Mouse (Mus musculus): ENCODE data around the gene Irgc1. TPM values are rescaled to one million over a fixed set of nuclear protein-coding genes. Genes with fewer than 3 reads are reported as not detected.
A peak's percentile ranks its signal among the peaks of the same experiment; 100 is the strongest.

Irgc1 gene
- polyA plus RNA-seq, 1 experiment from 2014 or later, result not detected

- 65% methylated on average over 8 of the region's 8 CpGs for WGBS
- Histone ChIP-seq H3K36me3 (ENCODE audit: control insufficient read depth, insufficient read depth, low read length) (no peaks in the 10 kb centered on the region), H3K4me2 (no peak overlapping the region), H3K9me3 (ENCODE audit: control insufficient read depth, low read length) (no peaks in the 10 kb centered on the region), H3K27me3 (ENCODE audit: control insufficient read depth, insufficient read depth, low read length) (no peaks in the 10 kb centered on the region), H3K27ac (ENCODE audit: low read depth, low read length) (peak overlapping the region; percentile 40), H3K4me1 (ENCODE audit: control insufficient read depth, insufficient read depth, low read length) (peaks cover 16% of the 10 kb centered on the region), H3K9ac (ENCODE audit: low read length) (no peak overlapping the region), H3K4me3 (ENCODE audit: low read depth, low read length) (no peak overlapping the region)
- DNase-seq (ENCODE audit: low spot score, missing footprints), result peak; percentile 83
- ATAC-seq (ENCODE audit: low FRiP score), result peak; percentile 54
Measured at GRCm38 (mm10) chr7:24422251-24422650, 29.8 kb downstream of the Irgc1 start.

DNA sequence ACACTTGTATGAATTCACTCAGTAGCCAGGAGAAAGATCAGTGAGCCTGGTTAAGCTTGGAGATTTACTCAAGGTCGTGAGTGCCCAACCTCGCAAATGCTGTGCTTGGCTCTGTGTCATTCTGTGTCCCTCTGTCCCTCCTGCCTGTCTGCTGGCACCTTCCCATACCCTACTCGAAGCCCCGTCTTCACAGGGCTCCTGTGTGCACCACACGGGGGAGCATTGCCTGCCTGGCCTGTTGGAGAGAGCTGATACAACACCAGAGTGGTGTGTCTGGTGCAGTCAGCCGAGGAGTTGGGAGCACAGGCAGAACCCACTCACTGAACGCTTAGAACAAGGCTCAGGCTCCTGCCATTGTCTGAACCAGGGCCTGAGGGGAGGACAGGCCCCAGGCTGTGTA is 30.4 kb downstream of the Irgc1 start:
- no peaks in the 10 kb centered on the region for H3K36me3 ChIP-seq (ENCODE audit: control insufficient read depth, insufficient read depth, low read length)
- no peak overlapping the region for H3K4me2 ChIP-seq
- ATAC-seq (ENCODE audit: low FRiP score) (no peak; the same call in 1 of the 2 replicates), DNase-seq (ENCODE audit: low spot score, missing footprints) (peak; percentile 80)
- peak overlapping the region; percentile 30; the same call in 1 of the 2 replicates for H3K9ac ChIP-seq (ENCODE audit: low read length)
- H3K4me3 ChIP-seq (ENCODE audit: low read depth, low read length), result no peak overlapping the region
- WGBS, result 68% methylated on average over 7 of the region's 7 CpGs
- H3K27ac ChIP-seq (ENCODE audit: low read depth, low read length), result peak overlapping the region; percentile 36; the same call in 1 of the 2 replicates
- peaks cover 16% of the 10 kb centered on the region for H3K4me1 ChIP-seq (ENCODE audit: control insufficient read depth, insufficient read depth, low read length)
- no peaks in the 10 kb centered on the region for H3K27me3 ChIP-seq (ENCODE audit: control insufficient read depth, insufficient read depth, low read length)
- H3K9me3 ChIP-seq (ENCODE audit: control insufficient read depth, low read length), result no peaks in the 10 kb centered on the region

- Histone ChIP-seq H3K4me3 (ENCODE audit: low read depth, low read length) (no peak overlapping the region), H3K27ac (ENCODE audit: low read depth, low read length) (0 out of 2 replicates have a peak overlapping the region, but pooled peaks have one; percentile 5), H3K4me1 (ENCODE audit: control insufficient read depth, insufficient read depth, low read length) (peaks cover 16% of the 10 kb centered on the region), H3K36me3 (ENCODE audit: control insufficient read depth, insufficient read depth, low read length) (no peaks in the 10 kb centered on the region; the same call in 1 of the 2 replicates), H3K27me3 (ENCODE audit: control insufficient read depth, insufficient read depth, low read length) (no peaks in the 10 kb centered on the region), H3K4me2 (no peak overlapping the region), H3K9ac (ENCODE audit: low read length) (peak overlapping the region; percentile 18; the same call in 1 of the 2 replicates), H3K9me3 (ENCODE audit: control insufficient read depth, low read length) (no peaks in the 10 kb centered on the region)
- DNase-seq (ENCODE audit: low spot score, missing footprints), result peak; percentile 85
- WGBS, result 41% methylated on average over 8 of the region's 8 CpGs
- ATAC-seq (ENCODE audit: low FRiP score), result peak; percentile 46
Measured at GRCm38 (mm10) chr7:24419579-24419978, 32.5 kb downstream of the Irgc1 start.

- no peak overlapping the region for H3K9ac ChIP-seq (ENCODE audit: low read length)
- DNase-seq (ENCODE audit: low spot score, missing footprints), result peak; percentile 65
- ATAC-seq (ENCODE audit: low FRiP score), result no peak
- H3K4me3 ChIP-seq (ENCODE audit: low read depth, low read length), result no peak overlapping the region
- H3K9me3 ChIP-seq (ENCODE audit: control insufficient read depth, low read length), result no peaks in the 10 kb centered on the region; the same call in 1 of the 2 replicates
- H3K4me2 ChIP-seq, result no peak overlapping the region
- no peaks in the 10 kb centered on the region for H3K27me3 ChIP-seq (ENCODE audit: control insufficient read depth, insufficient read depth, low read length)
- peaks cover 11% of the 10 kb centered on the region for H3K4me1 ChIP-seq (ENCODE audit: control insufficient read depth, insufficient read depth, low read length)
- no peak overlapping the region for H3K27ac ChIP-seq (ENCODE audit: low read depth, low read length)
- no peaks in the 10 kb centered on the region; the same call in 1 of the 2 replicates for H3K36me3 ChIP-seq (ENCODE audit: control insufficient read depth, insufficient read depth, low read length)
- 87% methylated on average over 7 of the region's 7 CpGs for WGBS
Measured at GRCm38 (mm10) chr7:24415261-24415660, 36.8 kb downstream of the Irgc1 start.

DNA sequence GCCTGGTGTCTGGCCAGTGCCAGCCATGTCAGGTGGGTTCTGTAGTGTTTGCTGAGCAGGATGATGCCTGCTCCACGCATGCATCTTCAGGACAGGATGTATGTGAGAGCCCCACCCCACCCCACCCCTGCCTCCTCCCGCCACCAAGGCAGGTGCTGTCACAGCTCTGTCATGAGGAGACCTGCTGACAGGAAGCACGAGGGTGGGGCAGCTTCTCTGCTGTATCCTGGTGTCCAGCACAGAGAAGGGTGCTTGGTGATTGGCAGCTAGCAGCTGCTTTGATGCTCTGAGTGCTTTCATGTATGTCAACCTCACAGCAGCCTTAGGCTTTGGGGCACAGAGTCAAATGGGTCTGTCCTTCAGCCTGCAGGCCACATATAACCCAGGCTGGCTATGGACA is 38.5 kb downstream of the Irgc1 start:
- no peaks in the 10 kb centered on the region for H3K27me3 ChIP-seq (ENCODE audit: control insufficient read depth, insufficient read depth, low read length)
- no peak overlapping the region for H3K4me2 ChIP-seq
- H3K27ac ChIP-seq (ENCODE audit: low read depth, low read length), result no peak overlapping the region
- no peaks in the 10 kb centered on the region for H3K4me1 ChIP-seq (ENCODE audit: control insufficient read depth, insufficient read depth, low read length)
- H3K9ac ChIP-seq (ENCODE audit: low read length), result no peak overlapping the region
- no peak overlapping the region for H3K4me3 ChIP-seq (ENCODE audit: low read depth, low read length)
- WGBS, result 96% methylated on average over 3 of the region's 3 CpGs
- H3K9me3 ChIP-seq (ENCODE audit: control insufficient read depth, low read length), result no peaks in the 10 kb centered on the region; the same call in 1 of the 2 replicates
- no peak for ATAC-seq (ENCODE audit: low FRiP score)
- peak; percentile 56 for DNase-seq (ENCODE audit: low spot score, missing footprints)
- no peaks in the 10 kb centered on the region; the same call in 1 of the 2 replicates for H3K36me3 ChIP-seq (ENCODE audit: control insufficient read depth, insufficient read depth, low read length)

GRCm38 (mm10) chr7:24410831-24411230 is 41.3 kb downstream of the Irgc1 start:
- Histone ChIP-seq H3K9me3 (ENCODE audit: control insufficient read depth, low read length) (no peaks in the 10 kb centered on the region; the same call in 1 of the 2 replicates), H3K27ac (ENCODE audit: low read depth, low read length) (no peak overlapping the region), H3K4me1 (ENCODE audit: control insufficient read depth, insufficient read depth, low read length) (no peaks in the 10 kb centered on the region), H3K27me3 (ENCODE audit: control insufficient read depth, insufficient read depth, low read length) (no peaks in the 10 kb centered on the region), H3K36me3 (ENCODE audit: control insufficient read depth, insufficient read depth, low read length) (peaks cover 2% of the 10 kb centered on the region; the same call in 1 of the 2 replicates), H3K4me3 (ENCODE audit: low read depth, low read length) (no peak overlapping the region), H3K4me2 (no peak overlapping the region), H3K9ac (ENCODE audit: low read length) (no peak overlapping the region)
- ATAC-seq (ENCODE audit: low FRiP score) (no peak), DNase-seq (ENCODE audit: low spot score, missing footprints) (no peak)
- WGBS, result 78% methylated on average over 3 of the region's 3 CpGs

DNA sequence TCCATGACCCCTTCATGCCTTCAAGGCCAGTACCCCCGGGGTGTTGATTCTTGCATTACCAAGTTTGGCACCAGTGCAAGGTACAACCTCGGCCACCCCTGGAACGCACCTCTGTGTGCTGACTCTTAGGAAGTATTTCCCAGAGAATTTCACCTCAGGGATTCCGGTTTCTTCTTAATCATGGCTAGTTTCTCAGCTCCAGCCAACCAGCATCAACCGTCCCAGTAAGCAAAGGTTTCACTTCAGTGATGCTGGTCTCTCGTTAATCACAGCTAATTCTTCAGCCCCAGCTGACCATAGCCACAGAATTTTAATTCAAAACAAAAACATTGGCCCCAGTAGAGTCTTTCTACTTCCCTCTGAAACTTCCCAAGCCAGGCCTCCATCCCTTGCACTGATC is 42.0 kb downstream of the Irgc1 start:
- DNase-seq (ENCODE audit: low spot score, missing footprints) (no peak), ATAC-seq (ENCODE audit: low FRiP score) (no peak)
- Histone ChIP-seq H3K36me3 (ENCODE audit: control insufficient read depth, insufficient read depth, low read length) (peaks cover 3% of the 10 kb centered on the region; the same call in 1 of the 2 replicates), H3K9me3 (ENCODE audit: control insufficient read depth, low read length) (no peaks in the 10 kb centered on the region; the same call in 1 of the 2 replicates), H3K4me3 (ENCODE audit: low read depth, low read length) (no peak overlapping the region), H3K27me3 (ENCODE audit: control insufficient read depth, insufficient read depth, low read length) (no peaks in the 10 kb centered on the region), H3K9ac (ENCODE audit: low read length) (no peak overlapping the region), H3K4me2 (no peak overlapping the region), H3K27ac (ENCODE audit: low read depth, low read length) (no peak overlapping the region), H3K4me1 (ENCODE audit: control insufficient read depth, insufficient read depth, low read length) (no peaks in the 10 kb centered on the region)
- 95% methylated on average over 6 of the region's 6 CpGs for WGBS

GRCm38 (mm10) chr7:24408186-24408585 is 43.9 kb downstream of the Irgc1 start:
- Histone ChIP-seq H3K4me2 (no peak overlapping the region), H3K9ac (ENCODE audit: low read length) (no peak overlapping the region), H3K36me3 (ENCODE audit: control insufficient read depth, insufficient read depth, low read length) (peaks cover 3% of the 10 kb centered on the region), H3K4me1 (ENCODE audit: control insufficient read depth, insufficient read depth, low read length) (no peaks in the 10 kb centered on the region), H3K9me3 (ENCODE audit: control insufficient read depth, low read length) (no peaks in the 10 kb centered on the region; the same call in 1 of the 2 replicates), H3K4me3 (ENCODE audit: low read depth, low read length) (no peak overlapping the region), H3K27ac (ENCODE audit: low read depth, low read length) (no peak overlapping the region), H3K27me3 (ENCODE audit: control insufficient read depth, insufficient read depth, low read length) (no peaks in the 10 kb centered on the region)
- no peak for DNase-seq (ENCODE audit: low spot score, missing footprints)
- 94% methylated on average over 9 of the region's 9 CpGs for WGBS
- no peak for ATAC-seq (ENCODE audit: low FRiP score)

- no peak overlapping the region for H3K9ac ChIP-seq (ENCODE audit: low read length)
- peaks cover 6% of the 10 kb centered on the region for H3K36me3 ChIP-seq (ENCODE audit: control insufficient read depth, insufficient read depth, low read length)
- no peak overlapping the region for H3K4me2 ChIP-seq
- DNase-seq (ENCODE audit: low spot score, missing footprints) (peak; percentile 93), ATAC-seq (ENCODE audit: low FRiP score) (peak; percentile 29; the same call in 1 of the 2 replicates)
- H3K4me1 ChIP-seq (ENCODE audit: control insufficient read depth, insufficient read depth, low read length), result no peaks in the 10 kb centered on the region
- no peaks in the 10 kb centered on the region; the same call in 1 of the 2 replicates for H3K9me3 ChIP-seq (ENCODE audit: control insufficient read depth, low read length)
- WGBS, result 53% methylated on average over 5 of the region's 5 CpGs
- no peak overlapping the region for H3K4me3 ChIP-seq (ENCODE audit: low read depth, low read length)
- no peak overlapping the region for H3K27ac ChIP-seq (ENCODE audit: low read depth, low read length)
- H3K27me3 ChIP-seq (ENCODE audit: control insufficient read depth, insufficient read depth, low read length), result no peaks in the 10 kb centered on the region
Measured at GRCm38 (mm10) chr7:24406528-24407344, 45.4 kb downstream of the Irgc1 start.

Data from midbrain, embryonic 11.5 days (tissue).